Mouse (Mus musculus): Measurements from ENCODE around the gene Glo1. TPM values are rescaled to one million over a fixed set of nuclear protein-coding genes. Genes with fewer than 3 reads are reported as not detected.
"Not testable (repeated sequence)": the region's sequence is repeated elsewhere in the genome, so short reads cannot be mapped to it uniquely, and the experiment has no call there.

The Glo1 gene
- 100 to 1,000 TPM; 132 to 159 TPM for total RNA-seq (2021)

DNA sequence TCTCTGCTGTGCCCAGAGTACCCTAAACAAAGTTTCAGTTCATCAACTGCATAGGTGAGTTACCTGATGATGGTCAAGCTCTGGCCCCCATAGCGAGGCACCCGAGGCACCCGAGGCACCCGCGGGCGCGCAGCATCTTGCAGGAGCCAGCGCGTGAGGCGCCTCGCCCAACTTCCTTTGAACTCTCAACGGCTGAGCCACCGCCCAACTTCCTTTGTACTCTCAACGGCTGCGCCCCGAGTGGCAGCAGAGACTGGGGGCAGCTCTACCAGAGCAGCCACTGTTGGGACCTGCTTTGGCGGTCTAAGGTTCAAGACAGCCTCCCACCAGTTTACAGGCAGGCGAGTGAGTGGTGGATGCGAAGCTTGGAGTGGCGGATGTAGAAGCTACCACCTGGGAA, at the start of gene Glo1:
Glo1 (minus strand) TSS at position 153 of the 400 bp plus-strand sequence.
- intact Hi-C loops (cut with DNase I); DNase-seq: not testable (repeated sequence)

DNA sequence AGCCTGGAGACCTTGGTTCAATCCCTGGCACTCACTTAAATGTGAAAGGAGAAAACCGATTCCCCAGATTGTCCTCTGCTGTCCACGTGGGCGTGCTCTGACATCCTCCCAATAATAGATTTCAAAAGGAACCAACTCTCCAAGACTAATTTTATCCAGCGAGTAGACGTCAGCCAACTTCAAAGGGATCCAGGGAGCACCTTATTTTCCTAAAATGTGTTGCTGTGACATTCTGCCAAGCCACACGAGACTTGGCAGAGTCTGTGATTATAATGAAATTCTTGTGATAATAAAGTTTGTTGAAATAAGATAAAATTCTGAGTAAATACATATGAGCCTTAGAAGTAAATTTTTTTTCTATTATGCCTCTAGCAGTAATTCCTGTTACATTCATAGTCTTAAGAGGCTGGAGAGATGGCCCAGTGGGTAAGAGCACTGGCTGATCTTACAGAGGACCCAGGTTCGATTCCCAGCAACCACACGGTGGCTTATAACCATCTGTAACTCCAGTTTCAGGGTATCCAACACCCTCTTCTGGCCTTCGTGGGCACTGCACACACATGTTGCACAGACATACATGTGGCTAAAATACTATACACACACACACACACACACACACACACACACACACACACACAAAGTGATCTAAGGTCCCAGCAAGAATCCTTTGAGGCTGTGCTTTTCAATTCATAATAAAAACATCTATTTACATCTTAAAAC, 48.5 kb upstream of the Glo1 start:
- DNase-seq = no peak
- intact Hi-C loops (cut with DNase I) = no loop called here

DNA sequence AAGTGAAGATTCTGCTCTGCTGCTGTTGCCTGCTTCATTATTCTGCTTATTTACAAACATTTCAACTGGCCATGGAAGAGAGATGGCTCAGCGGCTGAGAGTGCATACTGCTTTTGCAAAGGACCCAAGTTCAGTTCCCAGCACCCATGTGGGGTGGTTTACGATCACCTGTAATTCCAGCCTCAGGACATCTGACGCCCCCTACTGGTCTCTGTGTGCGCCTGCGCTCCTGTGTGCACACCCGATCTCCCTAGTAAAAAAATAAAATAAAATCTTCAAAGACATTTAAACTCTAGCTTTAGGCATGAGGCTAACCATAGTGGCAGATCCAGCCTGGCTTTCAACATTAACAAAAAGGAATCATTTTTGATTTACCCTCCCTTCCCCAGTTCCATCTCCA, 46.4 kb upstream of the Glo1 start:
- intact Hi-C loops (cut with DNase I) = no loop called here
- no peak for DNase-seq

DNA sequence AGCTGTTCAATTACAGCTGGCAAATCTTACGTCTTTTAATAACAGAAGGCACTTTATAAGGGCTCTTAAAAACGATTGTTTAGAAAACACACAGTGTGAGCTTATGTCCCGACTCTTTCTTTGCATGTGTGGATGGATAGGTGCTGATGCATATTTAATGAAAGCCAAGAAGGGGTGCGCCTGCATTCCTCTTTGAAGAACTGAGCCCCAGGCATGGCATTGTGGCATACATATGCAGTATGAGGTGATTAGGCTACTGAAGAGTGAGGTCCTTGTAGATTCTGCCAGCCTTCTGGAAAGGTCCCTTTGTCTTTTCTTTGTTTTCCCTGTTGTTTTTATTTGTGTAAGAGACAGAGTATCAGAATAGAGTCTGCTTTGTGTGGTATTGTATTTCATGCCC, 45.9 kb upstream of the Glo1 start:
- intact Hi-C loops (cut with DNase I) = no loop called here
- no peak for DNase-seq

DNA sequence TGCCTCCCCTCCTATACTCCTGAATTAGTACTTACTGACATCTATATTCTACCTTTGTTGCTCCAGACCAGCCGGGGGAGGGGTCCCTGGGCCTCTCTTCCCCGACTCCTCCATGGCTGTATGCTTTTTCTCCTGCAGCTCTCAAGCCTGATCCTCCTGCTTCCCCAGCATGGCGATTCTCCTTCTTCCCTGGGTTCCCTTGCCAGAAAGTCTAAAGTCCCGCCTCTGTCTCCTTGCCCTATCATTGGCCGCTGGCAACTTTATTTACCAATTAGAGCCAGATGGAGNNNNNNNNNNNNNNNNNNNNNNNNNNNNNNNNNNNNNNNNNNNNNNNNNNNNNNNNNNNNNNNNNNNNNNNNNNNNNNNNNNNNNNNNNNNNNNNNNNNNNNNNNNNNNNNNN, 38.2 kb upstream of the Glo1 start:
- DNase-seq = no peak
- intact Hi-C loops (cut with DNase I) = no loop called here

DNA sequence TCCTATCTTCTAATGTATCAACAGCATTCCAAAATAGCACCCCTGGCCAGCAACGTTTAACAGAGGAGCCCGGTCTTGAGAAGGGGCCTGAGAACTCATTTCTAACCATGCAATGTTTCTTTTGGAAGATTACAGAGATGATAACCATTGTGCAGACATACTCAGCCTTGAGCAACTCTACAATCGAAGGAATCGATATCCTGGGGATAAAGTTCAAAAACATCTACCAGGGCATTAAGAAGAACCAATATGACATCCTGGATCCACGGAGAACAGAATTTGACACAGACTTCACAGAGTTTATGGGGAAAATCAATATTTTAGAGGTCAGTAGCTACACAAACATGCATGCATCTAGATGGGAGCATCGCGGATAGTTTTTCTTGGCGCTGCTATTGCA, 36.5 kb upstream of the Glo1 start:
- intact Hi-C loops (cut with DNase I) = no loop called here
- DNase-seq = no peak

DNA sequence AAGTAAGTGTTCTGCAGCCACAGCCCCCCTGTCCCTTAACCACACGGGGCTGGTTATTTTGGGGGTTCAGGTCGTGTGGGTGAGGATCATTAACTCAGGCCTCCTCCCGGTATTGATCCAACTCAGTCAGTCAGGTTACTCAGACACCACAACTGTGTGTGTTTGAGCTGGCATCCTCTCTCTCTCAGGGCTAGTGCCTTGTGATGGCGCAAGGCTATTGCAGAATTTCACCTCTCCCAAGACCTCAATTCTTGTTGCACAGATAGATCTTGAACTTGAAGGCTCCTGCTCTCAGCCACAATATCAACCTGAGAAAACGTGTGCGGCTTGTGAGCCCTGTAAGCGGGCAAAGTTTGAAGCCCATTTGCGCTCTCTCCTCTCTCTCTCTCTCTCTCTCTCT, 35.5 kb upstream of the Glo1 start:
- no peak for DNase-seq
- intact Hi-C loops (cut with DNase I) = no loop called here

DNA sequence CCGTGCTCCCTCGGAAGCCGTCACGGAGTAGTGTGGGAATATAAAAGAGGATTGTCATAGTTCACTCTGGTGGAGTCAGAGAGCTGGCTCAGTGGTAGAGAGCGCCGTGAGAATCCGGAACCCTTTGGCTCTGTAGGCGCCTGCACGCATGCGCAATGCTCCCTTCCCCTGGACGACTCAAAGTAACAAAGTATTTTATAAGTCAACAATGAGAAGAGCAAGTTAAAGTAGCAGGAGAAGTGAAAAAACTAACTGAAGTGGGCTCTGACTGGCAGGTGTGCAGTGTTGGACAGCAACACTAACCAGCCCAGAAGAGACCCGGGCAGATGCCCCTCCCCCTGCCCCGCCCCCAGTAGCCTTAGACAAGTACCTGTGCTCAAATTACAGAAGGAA, 31.5 kb upstream of the Glo1 start:
- intact Hi-C loops (cut with DNase I) = no loop called here
- peak; percentile 69 to 72 for DNase-seq

DNA sequence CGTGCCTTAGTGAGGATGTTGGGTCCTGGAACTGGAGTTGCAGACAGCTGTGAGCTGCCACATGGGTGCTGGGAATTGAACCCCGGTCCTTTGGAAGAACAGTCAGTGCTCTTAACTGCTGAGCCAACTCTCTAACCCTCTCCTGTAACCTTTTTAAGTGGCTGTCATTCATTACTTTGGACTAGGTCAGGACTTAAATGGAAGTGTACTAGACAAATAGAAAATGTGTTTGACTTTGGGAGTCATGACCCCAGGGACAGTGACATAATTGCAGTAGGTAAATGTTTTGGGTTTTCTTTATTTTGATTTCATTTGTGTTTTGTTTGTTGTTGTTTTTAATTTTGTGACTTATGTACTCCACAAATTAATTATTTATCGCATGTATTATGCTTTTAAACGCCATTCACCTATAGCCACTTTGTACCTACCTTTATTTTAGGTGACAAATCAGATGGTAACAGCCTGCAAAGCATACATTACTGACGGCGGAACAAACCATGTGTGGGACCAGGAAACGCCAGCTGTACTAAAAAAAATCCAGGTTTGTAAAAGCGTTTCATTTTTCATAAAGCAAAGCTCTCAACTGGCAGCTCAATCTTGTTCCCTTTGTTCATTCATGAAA, 31.0 kb upstream of the Glo1 start:
- no peak for DNase-seq
- intact Hi-C loops (cut with DNase I) = no loop called here

DNA sequence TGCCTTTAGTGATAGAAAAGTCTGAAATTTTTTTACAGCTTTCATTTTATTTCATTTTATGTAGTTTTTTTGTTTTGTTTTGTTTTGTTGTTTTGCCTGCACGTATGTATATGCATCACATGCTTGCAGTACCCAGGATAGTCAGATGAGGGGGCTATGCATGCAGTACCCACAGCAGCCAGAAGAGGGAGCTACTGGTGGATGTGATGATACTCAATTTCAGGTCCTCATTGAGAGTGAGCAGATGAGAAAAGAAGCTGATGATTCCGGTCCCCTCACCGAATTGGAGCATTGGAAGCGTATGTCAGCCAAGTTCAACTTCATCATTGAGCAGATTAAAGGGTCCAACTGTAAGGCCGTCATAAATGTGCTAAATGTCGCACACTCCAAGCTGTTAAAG, 26.3 kb upstream of the Glo1 start:
- intact Hi-C loops (cut with DNase I) = no loop called here
- peak in 1 of 2 experiments; percentile 12 for DNase-seq

DNA sequence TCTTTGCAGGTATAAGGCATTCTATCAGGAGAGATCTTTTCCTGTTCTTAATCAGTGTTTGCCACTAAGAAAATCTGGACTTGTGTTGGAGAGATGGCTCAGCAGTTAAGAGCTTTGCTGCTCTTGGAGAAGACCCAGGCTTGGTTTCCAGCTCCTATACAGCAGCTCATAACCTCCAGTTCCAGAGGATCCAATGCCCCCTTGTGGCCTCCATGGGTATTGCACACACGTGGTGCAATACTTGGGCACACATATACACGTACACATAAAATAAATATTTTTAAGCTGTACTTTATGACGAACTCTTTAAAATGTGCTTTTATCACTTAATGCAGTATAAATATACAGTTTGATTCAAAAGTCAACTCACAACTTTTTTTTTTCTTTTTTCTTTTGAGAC, 22.1 kb upstream of the Glo1 start:
- intact Hi-C loops (cut with DNase I) = no loop called here

DNA sequence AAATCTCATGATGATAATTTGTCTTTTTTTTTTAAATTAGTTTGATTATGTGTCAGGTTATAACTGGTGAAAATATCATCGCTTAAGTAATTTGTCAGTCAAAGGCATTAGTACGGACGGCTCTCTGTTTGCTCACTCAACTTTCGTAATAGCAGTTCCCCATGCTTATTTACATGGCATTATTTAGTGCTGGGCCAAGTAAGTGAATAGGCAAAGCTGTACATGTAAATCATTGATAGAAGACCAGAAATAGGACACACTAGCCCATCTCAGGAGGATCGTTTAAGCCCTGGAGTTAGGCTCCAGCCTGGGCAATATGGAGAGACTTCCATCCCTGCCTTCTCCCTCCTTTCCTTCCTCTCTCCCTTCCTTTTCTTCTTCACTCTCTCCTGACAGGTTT, 14.2 kb upstream of the Glo1 start:
- intact Hi-C loops (cut with DNase I) = no loop called here
- DNase-seq = no peak

More for the DNA sequence above, 22.1 kb upstream of the Glo1 start:
- DNase-seq = no peak

DNA sequence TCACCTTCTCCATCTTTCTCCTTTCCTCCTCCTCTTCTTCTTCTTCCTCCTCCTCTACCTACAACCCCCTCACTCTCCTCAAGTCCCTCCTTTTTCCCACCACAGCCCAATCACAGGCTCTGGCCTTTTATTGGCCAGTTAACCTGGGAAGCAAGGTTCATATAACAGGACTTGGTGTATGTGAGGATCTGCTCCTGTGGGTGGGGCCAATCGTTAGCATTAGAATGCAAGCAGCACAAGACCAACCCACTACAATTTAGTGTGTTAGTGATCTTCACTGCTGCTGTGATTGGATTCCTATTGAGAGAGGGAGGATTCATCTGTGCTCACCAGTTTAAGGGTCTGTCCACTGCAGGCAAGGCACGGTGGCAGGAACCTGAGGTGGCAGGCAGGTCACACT, 12.3 kb upstream of the Glo1 start:
- intact Hi-C loops (cut with DNase I) = no loop called here
- no peak for DNase-seq

DNA sequence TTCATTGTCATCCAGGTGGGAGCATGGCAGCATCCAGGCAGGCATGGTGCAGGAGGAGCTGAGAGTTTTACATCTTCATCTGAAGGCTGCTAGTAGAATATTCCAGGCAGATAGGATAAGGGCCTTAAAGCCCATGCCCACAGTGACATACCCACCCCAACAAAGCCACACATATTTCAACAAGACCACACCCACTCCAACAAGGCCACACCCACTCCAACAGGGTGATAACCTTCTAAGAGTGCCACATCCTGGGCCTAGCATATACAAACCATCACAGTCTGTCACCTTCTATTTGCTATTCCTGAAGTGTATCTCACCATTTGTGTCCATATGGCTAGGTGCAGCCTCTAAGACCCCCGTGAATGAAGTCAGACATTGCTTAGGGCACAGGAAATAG, 11.0 kb upstream of the Glo1 start:
- DNase-seq = no peak
- intact Hi-C loops (cut with DNase I) = no loop called here

DNA sequence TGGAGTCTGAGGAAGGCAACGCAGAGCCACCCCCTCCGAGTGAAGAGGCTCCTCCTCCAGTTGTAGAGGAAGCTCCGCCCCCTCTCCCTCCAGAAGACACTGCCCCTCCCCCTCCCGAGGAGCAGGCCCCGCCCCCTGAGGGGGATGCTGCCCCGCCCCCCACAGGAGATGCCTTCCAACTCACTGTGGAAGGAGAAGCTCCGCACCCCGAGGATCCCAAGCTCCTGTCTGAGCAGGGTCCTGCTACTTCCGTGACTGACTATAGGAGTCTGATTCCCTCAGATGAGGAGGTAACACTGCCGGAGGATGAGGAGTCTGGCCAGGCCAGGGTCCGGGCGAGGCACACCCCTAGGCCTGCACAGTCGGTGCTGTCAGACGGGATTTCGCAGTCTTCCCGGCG, 8.7 kb upstream of the Glo1 start:
- DNase-seq = peak in 1 of 2 experiments; percentile 40
- intact Hi-C loops (cut with DNase I) = no loop called here

DNA sequence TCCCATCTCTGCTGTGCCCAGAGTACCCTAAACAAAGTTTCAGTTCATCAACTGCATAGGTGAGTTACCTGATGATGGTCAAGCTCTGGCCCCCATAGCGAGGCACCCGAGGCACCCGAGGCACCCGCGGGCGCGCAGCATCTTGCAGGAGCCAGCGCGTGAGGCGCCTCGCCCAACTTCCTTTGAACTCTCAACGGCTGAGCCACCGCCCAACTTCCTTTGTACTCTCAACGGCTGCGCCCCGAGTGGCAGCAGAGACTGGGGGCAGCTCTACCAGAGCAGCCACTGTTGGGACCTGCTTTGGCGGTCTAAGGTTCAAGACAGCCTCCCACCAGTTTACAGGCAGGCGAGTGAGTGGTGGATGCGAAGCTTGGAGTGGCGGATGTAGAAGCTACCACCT, 2.5 kb downstream of the Glo1 start, which contains the start of gene Dnah8:
Dnah8 (plus strand) TSS at position 223 of the 400 bp plus-strand sequence.
- DNase-seq; intact Hi-C loops (cut with DNase I): not testable (repeated sequence)

DNA sequence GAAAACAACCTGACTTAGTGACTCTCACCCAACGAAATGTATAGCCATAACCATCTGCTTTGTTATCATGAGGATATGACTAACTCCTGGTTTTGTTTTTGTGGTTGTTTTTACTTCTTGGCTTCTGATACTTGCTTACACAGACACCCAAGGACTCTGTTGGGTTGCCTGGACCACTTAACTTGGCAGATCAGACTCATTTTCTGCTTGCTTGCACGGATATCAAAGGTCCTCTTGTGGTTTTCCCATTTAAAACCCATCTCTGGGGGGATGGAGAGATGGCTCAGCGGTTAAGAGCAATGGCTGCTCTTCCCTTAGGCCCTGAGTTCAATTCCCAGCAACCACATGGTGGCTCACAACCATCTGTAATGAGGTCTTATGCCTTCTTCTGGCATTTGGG, 3.5 kb downstream of the Glo1 start:
- intact Hi-C loops (cut with DNase I) = no loop called here
- DNase-seq = no peak

DNA sequence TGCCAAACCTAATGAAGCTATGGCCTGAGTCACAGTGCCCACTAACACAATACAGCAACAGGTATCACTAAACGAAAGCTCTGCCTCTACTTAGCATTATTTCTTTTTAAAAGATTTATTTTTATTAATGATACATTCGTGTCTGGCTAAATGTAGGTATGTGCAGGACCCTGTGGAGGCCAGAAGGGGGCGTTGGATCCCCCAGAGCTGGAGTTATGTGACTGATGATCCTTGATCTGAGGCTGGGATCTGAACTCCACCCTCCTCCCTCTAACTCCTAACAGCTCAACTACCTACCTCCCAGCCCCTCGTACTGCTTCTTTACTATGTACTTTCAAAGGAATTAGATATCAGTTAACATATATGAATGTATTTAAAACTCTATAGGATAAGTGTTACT, 5.2 kb downstream of the Glo1 start:
- intact Hi-C loops (cut with DNase I) = no loop called here

DNA sequence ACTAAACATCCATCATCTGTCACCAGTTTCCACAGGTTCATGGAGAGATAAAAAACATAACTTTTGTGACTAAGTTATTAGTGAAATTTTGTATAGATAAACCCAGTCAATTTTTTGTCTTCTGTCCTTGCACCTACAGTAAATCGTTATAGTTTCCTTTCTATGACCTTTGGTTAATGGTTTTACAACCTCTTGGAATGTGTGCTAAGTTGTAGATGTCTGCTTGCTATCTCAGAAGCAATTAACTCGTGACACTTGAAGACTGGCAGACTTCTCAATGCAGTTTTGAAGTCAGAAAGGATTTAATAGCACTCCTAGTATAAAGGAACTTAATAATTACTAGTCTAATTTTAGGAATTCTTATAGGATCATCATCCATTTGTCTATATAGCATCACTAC, 6.1 kb downstream of the Glo1 start:
- intact Hi-C loops (cut with DNase I) = no loop called here

More for the DNA sequence above, 5.2 kb downstream of the Glo1 start:
- DNase-seq = no peak

DNA sequence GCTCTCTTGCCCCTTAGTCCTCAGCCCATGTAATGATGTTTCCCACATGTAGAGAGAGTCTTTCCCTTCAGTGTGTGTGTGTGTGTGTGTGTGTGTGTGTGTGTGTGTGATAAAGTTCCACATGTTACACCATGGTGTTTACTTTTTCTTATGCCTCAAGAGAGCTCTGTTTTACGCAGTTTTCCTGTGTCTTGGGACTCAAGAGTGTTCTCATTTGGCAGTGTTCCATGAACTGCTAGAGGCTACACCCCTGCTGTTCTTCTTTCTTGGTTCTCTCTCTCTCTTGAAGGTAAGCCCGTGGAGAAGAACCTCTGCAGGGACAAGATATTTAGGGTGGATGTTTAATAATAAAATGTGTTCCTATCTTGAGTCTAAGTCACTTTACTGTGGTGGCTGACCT, 7.5 kb downstream of the Glo1 start:
- no peak for DNase-seq
- intact Hi-C loops (cut with DNase I) = no loop called here

More for the DNA sequence above, 6.1 kb downstream of the Glo1 start:
- no peak for DNase-seq

DNA sequence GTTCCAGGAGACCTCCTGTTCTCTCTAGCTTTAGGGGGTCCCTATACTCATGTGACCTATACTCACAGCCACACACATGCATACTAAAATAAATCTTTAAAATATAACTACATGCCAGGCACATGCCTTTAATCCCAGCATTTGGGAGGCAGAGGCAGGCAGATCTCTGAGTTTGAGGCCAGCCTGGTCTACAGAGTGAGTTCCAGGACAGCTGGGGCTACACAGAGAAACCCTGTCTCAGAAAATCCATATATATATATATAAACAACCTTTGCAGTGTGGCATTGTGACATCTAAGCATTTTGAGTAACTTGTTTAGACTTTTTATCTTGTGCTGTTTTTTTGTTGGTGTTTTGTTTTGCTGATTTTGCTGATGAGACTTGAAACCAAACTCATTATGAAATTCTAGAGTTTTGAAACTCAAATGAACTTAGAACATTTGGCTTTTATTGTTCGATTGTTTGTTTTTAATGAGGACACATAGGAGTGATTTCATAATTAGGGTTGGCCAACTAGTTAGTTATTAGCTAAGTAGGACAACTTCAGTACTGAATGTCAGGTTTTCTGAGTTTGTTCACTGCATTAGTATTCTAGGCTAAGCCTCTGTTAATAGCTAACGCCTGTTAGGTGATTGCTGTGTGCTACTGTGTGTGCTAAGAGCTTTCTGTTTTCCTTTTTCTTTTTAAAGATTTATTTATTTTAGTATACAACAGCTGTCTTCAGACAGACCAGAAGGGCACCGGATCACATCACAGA, 8.4 kb downstream of the Glo1 start:
- intact Hi-C loops (cut with DNase I) = no loop called here
- DNase-seq = no peak

DNA sequence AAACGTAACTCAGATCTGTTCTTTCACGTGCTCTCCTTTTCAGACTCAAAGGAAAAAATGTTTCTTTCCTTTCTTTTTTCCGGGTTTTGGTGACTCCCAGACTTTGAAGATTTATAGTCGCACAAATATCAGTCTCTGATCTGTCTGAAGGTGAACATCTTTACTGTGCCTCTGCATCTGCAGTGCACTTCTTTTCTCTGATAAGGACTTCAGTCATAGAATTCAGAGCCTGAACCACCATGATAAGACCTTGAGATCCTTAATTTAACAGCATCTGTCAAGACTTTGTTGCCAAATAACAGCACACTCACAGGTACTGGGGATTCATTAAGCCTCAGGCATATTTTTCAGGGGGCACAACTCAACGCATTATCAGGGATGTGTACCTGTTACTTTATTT, 10.5 kb downstream of the Glo1 start:
- DNase-seq = no peak
- intact Hi-C loops (cut with DNase I) = no loop called here

Measured in heart, postnatal 10 days (tissue).